Mouse (Mus musculus): ENCODE measurements at regions not wholly inside any gene's neighbourhood (a gene's known extent, or its start where the extent isn't known, plus 50 kb on each side); places are given as distances from the start of the nearest gene placed in this dataset.

GRCm38 (mm10) chr6:80862256-80862655, 843.6 kb downstream of the Lrrtm4 start:
- no peak for DNase-seq

DNA sequence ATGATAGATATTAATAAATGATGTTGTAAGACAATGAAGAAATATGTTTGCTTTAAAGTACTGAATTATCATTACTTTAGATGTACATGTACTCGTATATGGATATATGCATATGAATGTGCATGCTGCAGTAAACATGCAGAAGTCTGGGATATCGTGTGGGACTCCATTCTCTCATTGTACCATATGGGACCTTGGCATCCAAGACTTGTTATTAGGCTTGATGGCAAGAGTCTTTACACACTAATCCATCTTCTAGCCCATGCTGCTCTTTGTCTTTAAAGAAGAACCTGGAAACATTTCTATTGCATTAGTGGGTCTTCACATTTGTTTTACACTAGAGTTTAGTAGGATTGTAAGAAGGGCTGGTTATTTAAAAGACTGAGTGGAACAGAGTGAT, 844.1 kb downstream of the Lrrtm4 start:
- no peak for DNase-seq

- DNase-seq, result no peak
These were observed 847.3 kb downstream of the Lrrtm4 start for GRCm38 (mm10) chr6:80865809-80866603.

GRCm38 (mm10) chr6:80885363-80885762, 866.7 kb downstream of the Lrrtm4 start:
- no peak for DNase-seq

DNA sequence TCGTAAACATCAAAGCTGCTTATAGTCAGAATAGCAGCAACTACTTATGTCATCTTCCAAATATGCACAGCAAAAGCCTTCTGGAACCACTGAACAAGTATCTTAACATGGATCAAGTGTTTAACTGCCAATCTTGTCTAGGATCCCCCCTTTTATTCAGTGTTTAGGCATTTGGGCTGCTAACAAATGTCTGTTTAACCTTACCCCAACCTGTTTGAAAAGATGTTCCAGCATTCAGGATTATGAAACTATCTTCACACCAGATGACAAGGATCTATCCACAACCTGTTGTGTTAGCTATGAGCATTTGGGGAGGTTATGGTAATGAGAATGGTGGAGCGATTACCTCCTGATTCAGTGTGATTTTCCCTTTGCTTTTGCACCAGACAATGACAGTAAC, 886.5 kb downstream of the Lrrtm4 start:
- no peak for DNase-seq

DNA sequence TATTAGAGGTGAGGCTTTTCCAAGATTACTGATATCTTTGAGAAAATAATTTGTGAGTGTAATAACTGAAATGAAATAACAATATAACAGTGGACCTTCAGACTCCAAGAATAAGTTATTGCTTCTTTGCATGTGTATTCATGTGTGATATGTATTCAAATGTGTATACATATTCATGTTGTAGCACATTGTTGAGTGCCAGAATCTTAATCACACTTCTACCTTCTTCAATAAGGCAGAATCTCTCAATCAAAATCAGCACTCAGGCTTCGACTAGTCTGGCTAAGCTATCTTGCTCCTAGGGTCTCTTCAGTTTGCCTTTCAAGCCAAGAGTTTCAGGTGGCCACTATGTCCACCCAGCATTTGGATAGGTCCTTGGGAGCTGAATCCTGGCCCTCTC, 911.1 kb downstream of the Lrrtm4 start:
- DNase-seq, result no peak

DNA sequence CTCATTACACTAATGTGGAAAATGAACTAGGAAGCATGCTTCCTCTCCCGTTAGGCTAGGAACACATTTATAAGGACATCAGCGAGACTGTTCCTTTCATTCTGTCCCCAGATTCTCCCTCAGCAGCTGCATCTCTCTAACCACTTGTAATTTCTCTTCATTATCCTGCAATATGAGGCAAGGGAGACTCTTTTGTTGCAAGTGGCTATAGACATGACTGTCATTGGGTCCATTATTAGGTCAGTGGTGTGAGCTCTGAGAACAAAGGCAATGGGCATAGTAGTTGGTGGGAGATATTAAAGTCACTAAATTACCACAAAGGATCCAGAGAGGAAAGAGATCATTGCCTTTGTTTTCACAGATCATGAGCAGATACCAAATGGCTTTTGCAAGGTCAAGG, 948.3 kb upstream of the Gcfc2 start:
- DNase-seq, result no peak

- DNase-seq, result peak; percentile 8
These were observed 930.0 kb upstream of the Gcfc2 start for GRCm38 (mm10) chr6:80993511-80993910.

DNA sequence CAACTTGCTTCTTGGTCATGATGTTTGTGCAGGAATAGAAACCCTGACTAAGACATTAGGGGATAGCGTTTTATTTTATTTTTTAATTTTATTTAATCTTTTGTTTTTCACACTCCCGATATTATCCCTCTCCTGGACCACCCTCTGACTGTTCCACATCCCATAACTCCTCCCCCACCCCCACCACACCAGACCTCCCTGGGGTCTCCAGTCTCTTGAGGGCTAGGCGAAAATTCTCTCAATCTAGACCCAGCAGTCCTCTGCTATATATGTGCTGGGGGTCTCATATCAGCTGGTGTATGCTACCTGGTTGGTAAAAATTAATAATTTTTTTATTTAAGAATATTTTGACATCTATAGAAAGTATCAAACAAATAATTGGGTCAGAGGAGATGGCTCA, 898.9 kb upstream of the Gcfc2 start:
- DNase-seq, result no peak

All from heart, postnatal 4 days (tissue).